Mouse (Mus musculus) liver, embryonic 18 days (tissue): ENCODE results near the gene Aplf. TPM values are rescaled to one million over a fixed set of nuclear protein-coding genes. Genes with fewer than 3 reads are reported as not detected.

Source experiments
- polyA plus RNA-seq: library from polyadenylated mRNA; depleted of rRNA; stranded (reverse); fragments of >200 nt; gene quantifications from 2 replicates; pipeline ENCODE4 v1.2.3, GENCODE M21; 2012; rRNA removed

The Aplf gene
- polyA plus RNA-seq, result 5.6 and 5.9 TPM in 2 replicates

DNA sequence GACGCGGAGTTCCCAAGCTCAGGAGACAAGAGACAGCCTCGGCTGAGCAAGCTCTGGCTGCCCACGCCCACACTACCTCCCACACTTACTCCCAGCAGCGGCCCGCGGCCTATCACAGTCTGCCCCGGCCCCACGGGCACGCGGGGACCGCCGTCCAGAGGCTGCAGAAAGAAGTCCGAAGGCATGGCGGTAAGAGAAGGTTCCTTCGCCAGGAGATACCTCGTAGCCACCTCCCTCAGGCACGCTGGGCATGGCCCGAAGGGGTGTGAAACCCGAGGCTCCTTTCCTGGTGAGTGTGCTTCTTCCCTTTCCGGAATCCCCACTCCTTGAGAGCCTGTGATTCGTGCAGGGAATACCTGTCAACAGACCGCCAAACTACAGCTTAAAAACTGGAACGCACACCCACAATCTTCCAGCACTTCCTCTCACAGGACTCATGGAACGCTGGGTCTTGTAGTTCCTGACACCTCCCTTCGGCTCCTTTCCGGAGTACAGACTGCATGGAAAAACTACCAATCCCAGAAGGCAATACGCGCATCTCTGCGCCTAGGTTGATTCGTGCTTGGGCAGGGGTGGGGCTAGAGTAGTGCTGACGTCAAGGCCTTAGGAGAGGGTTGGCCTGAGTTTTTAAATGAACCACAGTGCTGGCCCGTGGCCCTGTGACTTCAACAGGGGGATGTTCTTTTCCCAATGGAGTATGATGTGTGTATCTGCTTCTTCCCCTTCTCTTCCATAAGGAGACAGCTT is at the start of gene Aplf:
Aplf (minus strand) TSS at position 423 of the 747 bp plus-strand sequence.

DNA sequence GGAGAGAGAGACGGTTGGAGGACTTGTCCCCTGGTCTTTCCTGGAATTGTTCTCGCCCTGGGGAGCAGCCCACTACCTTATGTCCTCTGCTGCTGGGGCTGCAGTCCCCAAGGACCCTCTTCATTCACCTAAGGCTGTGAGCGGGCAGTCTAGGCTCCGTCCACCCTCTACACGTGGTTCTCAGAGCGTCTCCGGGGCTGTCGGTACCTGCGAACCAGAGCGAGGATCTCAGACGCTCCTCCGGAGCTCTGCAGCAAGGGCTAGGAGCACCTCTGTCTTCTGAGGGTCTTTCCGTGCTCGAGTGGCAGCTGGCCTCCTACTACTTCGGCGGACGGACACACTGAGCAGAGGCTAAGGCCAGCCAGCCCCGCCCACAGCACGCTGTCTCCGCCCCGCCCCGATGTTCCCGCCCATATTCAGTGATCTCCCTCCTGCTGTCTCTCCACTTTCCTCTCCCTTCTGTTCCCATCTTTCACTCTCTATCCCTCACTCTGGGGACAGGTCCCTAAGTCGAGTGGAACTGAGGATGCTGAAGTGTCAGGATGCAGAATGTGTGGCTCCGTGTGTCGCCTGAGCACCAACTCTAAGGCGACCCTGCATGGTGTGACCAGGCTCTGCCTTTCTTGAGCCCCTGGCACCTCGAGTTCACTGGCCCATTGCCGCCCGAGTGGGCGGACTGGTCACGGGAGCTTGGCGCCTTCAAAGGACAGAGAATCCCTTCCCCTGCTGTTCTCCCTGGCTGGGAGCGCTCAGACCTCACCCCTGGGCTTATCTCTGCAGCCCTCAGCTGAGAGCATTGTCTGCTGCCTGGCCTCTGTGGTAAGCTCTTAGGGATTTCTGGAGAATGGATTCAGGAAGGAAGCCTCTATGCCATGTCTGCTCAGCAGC is 81.4 kb downstream of the Aplf start, which contains the start of gene Prokr1:
Prokr1 (minus strand) TSS at position 350 of the 888 bp plus-strand sequence.

Other genes starting within 250 kb of the Aplf start
- 2.7 and 2.8 TPM in 2 replicates for gene Bmp10, start 243.2 kb downstream of the Aplf start, polyA plus RNA-seq
- gene Arhgap25, start 138.9 kb downstream of the Aplf start, polyA plus RNA-seq, result 3.7 and 3.8 TPM in 2 replicates
- 1.1 and 1.2 TPM in 2 replicates for gene Prokr1, start 81.5 kb downstream of the Aplf start, polyA plus RNA-seq
- 0.20 and 0.25 TPM in 2 replicates for gene Efcc1, start 58.7 kb upstream of the Aplf start, polyA plus RNA-seq
- gene Gp9, start 105.9 kb upstream of the Aplf start, polyA plus RNA-seq, result 30.7 and 31.0 TPM in 2 replicates
- gene Rab43, start 140.0 kb upstream of the Aplf start, polyA plus RNA-seq, result 24.1 and 26.3 TPM in 2 replicates
- 1.4 and 1.5 TPM in 2 replicates for gene Gm45140, start 163.6 kb upstream of the Aplf start, polyA plus RNA-seq
- 13.2 and 15.8 TPM in 2 replicates for gene Isy1, start 166.6 kb upstream of the Aplf start, polyA plus RNA-seq
- gene Cnbp, start 178.9 kb upstream of the Aplf start, polyA plus RNA-seq, result 216 and 217 TPM in 2 replicates
- gene Copg1, start 215.6 kb upstream of the Aplf start, polyA plus RNA-seq, result 24.7 and 24.8 TPM in 2 replicates
- gene Hmces, start 241.7 kb upstream of the Aplf start, polyA plus RNA-seq, result 11.4 and 12.7 TPM in 2 replicates